8 mouse cellular contexts compared by ENCODE assay signal in the genomic region with DNA sequence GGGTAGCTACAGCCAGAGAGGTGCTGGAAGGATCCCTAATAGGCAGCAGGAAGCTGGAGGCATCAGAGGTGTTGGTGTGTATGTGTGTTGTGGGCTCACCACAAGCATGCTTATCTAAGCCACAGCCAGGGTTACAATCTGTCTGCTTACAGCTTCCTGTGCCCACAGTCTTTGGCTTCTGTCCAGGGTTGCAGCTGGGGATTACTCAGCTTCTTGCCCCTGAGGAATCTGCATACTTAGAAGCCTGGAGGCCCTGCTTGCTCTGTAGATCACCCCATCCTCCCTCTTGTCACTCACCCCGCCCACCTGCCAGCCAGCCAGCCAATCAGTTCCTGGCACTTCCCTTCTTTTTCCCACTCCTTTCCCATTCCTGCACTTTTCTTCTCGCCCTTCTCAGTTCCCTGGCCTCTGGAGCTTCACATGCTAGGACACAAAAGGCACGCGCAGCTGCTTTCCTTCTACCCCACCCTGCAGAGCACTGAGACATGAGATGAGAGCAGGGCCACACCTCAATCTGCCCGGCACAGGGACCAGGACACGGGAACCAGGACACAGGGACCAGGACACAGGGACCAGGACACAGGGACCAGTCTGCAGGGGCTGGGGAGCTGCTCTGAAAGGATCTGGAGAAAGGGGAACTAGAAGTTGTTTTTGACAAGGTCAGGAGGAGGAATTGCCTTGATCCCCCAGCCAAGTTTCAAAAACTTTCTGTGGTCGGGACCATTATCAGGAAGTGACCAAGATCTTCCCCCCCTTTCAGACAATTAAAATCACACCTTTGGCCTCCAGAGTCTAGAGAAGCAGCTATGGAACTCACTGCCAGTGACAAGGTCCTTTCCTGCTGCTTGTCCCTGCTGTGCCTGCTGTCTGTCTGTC.
DNase-seq lines count a peak whose midpoint lies in the region; ATAC-seq lines count a peak whose summit lies in the region.
"Not testable (repeated sequence)": the region's sequence is repeated elsewhere in the genome, so short reads cannot be mapped to it uniquely, and the experiment has no call there.

No protein-coding gene starts in this region.

- not testable (repeated sequence) for H3K4me2 ChIP-seq in forebrain, embryonic 14.5 days (ENCODE audit: low read length); heart, embryonic 14.5 days (ENCODE audit: low read length); intestine, embryonic 14.5 days (ENCODE audit: low read length); lung, embryonic 15.5 days; midbrain, embryonic 16.5 days (ENCODE audit: low read length); stomach, embryonic 14.5 days (replicated peaks; ENCODE audit: low read depth, low read length)

- no CpG with 5 or more reads among the region's 7 CpGs for WGBS in forebrain, embryonic 14.5 days
- WGBS in heart, embryonic 14.5 days = no CpG with 5 or more reads among the region's 7 CpGs
- WGBS in intestine, embryonic 14.5 days = no CpG with 5 or more reads among the region's 7 CpGs
- WGBS in lung, embryonic 15.5 days = no CpG with 5 or more reads among the region's 7 CpGs
- no CpG with 5 or more reads among the region's 7 CpGs for WGBS in midbrain, embryonic 16.5 days
- WGBS in stomach, embryonic 14.5 days = 0% methylated on average over 1 of the region's 7 CpGs

- H3K27ac ChIP-seq in forebrain, embryonic 14.5 days (ENCODE audit: low read depth, low read length); heart, embryonic 14.5 days (replicated peaks in 1 of 2; ENCODE audit: control insufficient read depth in 1 of 2, insufficient read depth in 1 of 2, low read depth in 2 of 2, low read length in 2 of 2); intestine, embryonic 14.5 days (ENCODE audit: low read depth); lung, embryonic 15.5 days; midbrain, embryonic 16.5 days (ENCODE audit: low read length); stomach, embryonic 14.5 days (ENCODE audit: low read length): not testable (repeated sequence)

- H3K9me3 ChIP-seq in forebrain, embryonic 14.5 days (replicated peaks; ENCODE audit: control insufficient read depth, low read length); heart, embryonic 14.5 days (ENCODE audit: control insufficient read depth, low read length); intestine, embryonic 14.5 days (ENCODE audit: control insufficient read depth, low read length); lung, embryonic 15.5 days; midbrain, embryonic 16.5 days (replicated peaks; ENCODE audit: control insufficient read depth, low read length, poor library complexity, severe bottlenecking); stomach, embryonic 14.5 days (ENCODE audit: control insufficient read depth, low read depth, low read length): not testable (repeated sequence)

- H3K36me3 ChIP-seq in forebrain, embryonic 14.5 days (ENCODE audit: control insufficient read depth, insufficient read depth, low read length); heart, embryonic 14.5 days (ENCODE audit: control insufficient read depth, insufficient read depth, low read length); intestine, embryonic 14.5 days (ENCODE audit: control insufficient read depth, insufficient read depth, low read length); lung, embryonic 15.5 days; midbrain, embryonic 16.5 days (ENCODE audit: control insufficient read depth, insufficient read depth, low read length); stomach, embryonic 14.5 days (ENCODE audit: control insufficient read depth, insufficient read depth, low read length): not testable (repeated sequence)

- H3K27me3 ChIP-seq in forebrain, embryonic 14.5 days (replicated peaks; ENCODE audit: control insufficient read depth, insufficient read depth, low read length); heart, embryonic 14.5 days (ENCODE audit: control insufficient read depth, insufficient read depth, low read length); intestine, embryonic 14.5 days (replicated peaks; ENCODE audit: control insufficient read depth, insufficient read depth, low read length); lung, embryonic 15.5 days; midbrain, embryonic 16.5 days (ENCODE audit: control insufficient read depth, insufficient read depth, low read depth, low read length); stomach, embryonic 14.5 days (ENCODE audit: control insufficient read depth, insufficient read depth, low read length): not testable (repeated sequence)

- not testable (repeated sequence) for H3K9ac ChIP-seq in forebrain, embryonic 14.5 days (ENCODE audit: low read length); heart, embryonic 14.5 days (ENCODE audit: low read length); intestine, embryonic 14.5 days (ENCODE audit: low read length); lung, embryonic 15.5 days; midbrain, embryonic 16.5 days (ENCODE audit: low read depth, low read length); stomach, embryonic 14.5 days (replicated peaks; ENCODE audit: low read depth, low read length)

- peak; percentile 87 for ATAC-seq in forebrain, embryonic 14.5 days
- 0 out of 2 replicates have a peak, but pooled peaks have one; percentile 59 for ATAC-seq in heart, embryonic 14.5 days (ENCODE audit: insufficient number of reproducible peaks, insufficient read depth, low FRiP score, low read depth)
- peak; percentile 72 for ATAC-seq in intestine, embryonic 14.5 days (replicated peaks; ENCODE audit: low FRiP score, low TSS enrichment, low read depth)
- peak; percentile 78; the same call in 1 of the 2 replicates for ATAC-seq in lung, embryonic 15.5 days (ENCODE audit: borderline replicate concordance, extremely low read depth, low FRiP score, low TSS enrichment)
- peak; percentile 78; the same call in 1 of the 2 replicates for ATAC-seq in midbrain, embryonic 16.5 days
- peak; percentile 69; the same call in 1 of the 2 replicates for ATAC-seq in stomach, embryonic 14.5 days (ENCODE audit: insufficient number of reproducible peaks, insufficient read depth, low FRiP score, low read depth)

- H3K4me3 ChIP-seq in forebrain, embryonic 14.5 days (ENCODE audit: low read depth, low read length); heart, embryonic 14.5 days (ENCODE audit: control insufficient read depth in 1 of 2, insufficient read depth in 1 of 2, low read depth in 1 of 2, low read length in 2 of 2); intestine, embryonic 14.5 days (ENCODE audit: low read depth, low read length); lung, embryonic 15.5 days; midbrain, embryonic 16.5 days (ENCODE audit: low read depth, low read length); stomach, embryonic 14.5 days (ENCODE audit: low read depth, low read length): not testable (repeated sequence)

- peak; percentile 53 for DNase-seq in adrenal gland, adult 2 months
- not testable (repeated sequence) for DNase-seq in forebrain, embryonic 14.5 days (ENCODE audit: low spot score); intestine, embryonic 14.5 days (ENCODE audit: low spot score)
- DNase-seq in kidney, postnatal 25 days = peak; percentile 1 to 32

- H3K4me1 ChIP-seq in forebrain, embryonic 14.5 days (ENCODE audit: control insufficient read depth, insufficient read depth, low read length); heart, embryonic 14.5 days (ENCODE audit: control insufficient read depth in 2 of 2, insufficient read depth in 2 of 2, low read length in 2 of 2); intestine, embryonic 14.5 days (replicated peaks; ENCODE audit: control insufficient read depth, insufficient read depth, low read length); lung, embryonic 15.5 days; midbrain, embryonic 16.5 days (ENCODE audit: control insufficient read depth, insufficient read depth, low read length); stomach, embryonic 14.5 days (ENCODE audit: control insufficient read depth, insufficient read depth, low read length): not testable (repeated sequence)
